13 mouse cellular contexts compared by ENCODE assay signal in the genomic region with DNA sequence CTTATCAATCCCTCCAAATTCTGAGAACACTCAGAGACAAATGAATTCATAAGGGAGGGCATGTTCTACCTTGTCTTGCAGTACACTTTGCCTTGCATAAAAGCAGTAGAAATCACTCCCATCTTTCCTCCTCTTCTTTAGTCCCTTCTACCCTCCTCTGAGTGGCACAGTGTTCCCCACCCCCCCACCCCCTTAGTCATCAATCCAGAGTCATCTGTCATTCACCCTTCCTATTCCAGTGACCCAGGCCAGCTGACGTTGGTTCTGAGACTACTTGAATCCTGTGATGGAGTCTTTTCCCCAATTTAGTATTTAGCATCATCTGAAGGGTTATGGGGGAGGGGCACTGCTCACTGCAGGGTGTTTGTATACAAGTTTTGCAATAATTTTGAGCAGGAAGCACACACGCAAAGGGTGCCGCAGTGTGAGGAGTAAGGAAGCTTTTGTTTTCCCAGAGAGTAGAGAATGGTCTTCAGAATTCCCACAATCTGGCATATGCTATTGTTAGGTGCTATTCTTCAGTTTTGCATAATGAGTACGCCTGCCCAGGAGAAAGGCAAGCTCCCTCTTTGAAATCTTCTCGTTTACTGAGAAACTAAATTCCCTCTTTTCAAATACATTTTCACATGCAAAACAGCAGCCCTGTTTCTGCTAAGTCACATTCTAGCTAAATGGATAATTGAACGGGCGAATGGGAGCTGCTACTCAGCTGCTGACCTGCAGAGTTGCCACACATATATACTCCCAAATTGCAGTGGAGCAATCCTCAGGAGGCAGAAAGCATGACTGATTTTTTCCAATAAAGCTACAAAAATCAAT.
DNase-seq lines count a peak whose midpoint lies in the region; ATAC-seq and TF ChIP-seq lines count a peak whose summit lies in the region.
"Had no signal": no experiment of that assay in that cellular context is flagged by ENCODE, and none has a peak within 500 bp of the region (broad histone marks: within the 10 kb centered on the region; RNA-seq: fewer than 3 reads in every experiment).

No protein-coding gene starts in this region.

- H3K36me3 ChIP-seq in forebrain, embryonic 16.5 days (ENCODE audit: control insufficient read depth, insufficient read depth): no peaks in the 10 kb centered on the region
- H3K36me3 ChIP-seq in midbrain, embryonic 10.5 days: no peaks in the 10 kb centered on the region
- H3K36me3 ChIP-seq in neural tube, embryonic 15.5 days: no peaks in the 10 kb centered on the region
- H3K36me3 ChIP-seq in limb, embryonic 10.5 days: no peaks in the 10 kb centered on the region
- H3K36me3 ChIP-seq: embryonic facial prominence, embryonic 12.5 days; lung, embryonic 15.5 days had no signal

- TF ChIP-seq CTCF in layer of hippocampus, adult 2 months (conservative IDR thresholded peaks at IDR 0.05): no peak

- no peaks in the 10 kb centered on the region for H3K9me3 ChIP-seq in forebrain, embryonic 16.5 days (ENCODE audit: control insufficient read depth, low read length)
- no peaks in the 10 kb centered on the region for H3K9me3 ChIP-seq in midbrain, embryonic 10.5 days (replicated peaks)
- H3K9me3 ChIP-seq in neural tube, embryonic 15.5 days (replicated peaks): no peaks in the 10 kb centered on the region
- no peaks in the 10 kb centered on the region for H3K9me3 ChIP-seq in limb, embryonic 10.5 days (replicated peaks)
- H3K9me3 ChIP-seq: embryonic facial prominence, embryonic 12.5 days; lung, embryonic 15.5 days had no signal

- ATAC-seq in forebrain, embryonic 16.5 days: peak; percentile 59
- ATAC-seq in neural tube, embryonic 15.5 days (ENCODE audit: low FRiP score): peak; percentile 30; the same call in 1 of the 2 replicates
- ATAC-seq: intestine, postnatal 0 days had no signal

- peak overlapping the region; percentile 92 for H3K27ac ChIP-seq in layer of hippocampus, adult 2 months
- peak overlapping the region; percentile 41; the same call in 1 of the 2 replicates for H3K27ac ChIP-seq in forebrain, embryonic 16.5 days (ENCODE audit: low read length)
- H3K27ac ChIP-seq in midbrain, embryonic 10.5 days (replicated peaks): peak overlapping the region; percentile 73
- H3K27ac ChIP-seq in neural tube, embryonic 15.5 days (replicated peaks): peak overlapping the region; percentile 68
- H3K27ac ChIP-seq in limb, embryonic 10.5 days: no peak overlapping the region
- H3K27ac ChIP-seq: embryonic facial prominence, embryonic 12.5 days; lung, embryonic 15.5 days had no signal

- 5% methylated on average over 7 of the region's 7 CpGs for WGBS in forebrain, embryonic 16.5 days
- 30% methylated on average over 7 of the region's 7 CpGs for WGBS in midbrain, embryonic 10.5 days
- 17% methylated on average over 7 of the region's 7 CpGs for WGBS in neural tube, embryonic 15.5 days
- 61% methylated on average over 7 of the region's 7 CpGs for WGBS in limb, embryonic 10.5 days

- H3K27me3 ChIP-seq in forebrain, embryonic 16.5 days (replicated peaks; ENCODE audit: control insufficient read depth, insufficient read depth, low read length): no peaks in the 10 kb centered on the region
- peaks cover 13% of the 10 kb centered on the region for H3K27me3 ChIP-seq in midbrain, embryonic 10.5 days (ENCODE audit: low read depth, poor library complexity, severe bottlenecking)
- no peaks in the 10 kb centered on the region for H3K27me3 ChIP-seq in neural tube, embryonic 15.5 days (replicated peaks)
- H3K27me3 ChIP-seq in limb, embryonic 10.5 days (ENCODE audit: low read depth, poor library complexity, severe bottlenecking): no peaks in the 10 kb centered on the region
- H3K27me3 ChIP-seq: embryonic facial prominence, embryonic 12.5 days; lung, embryonic 15.5 days had no signal

- H3K4me1 ChIP-seq in forebrain, embryonic 16.5 days (replicated peaks; ENCODE audit: control insufficient read depth, insufficient read depth, low read length): peaks cover 16% of the 10 kb centered on the region
- peaks cover 32% of the 10 kb centered on the region for H3K4me1 ChIP-seq in midbrain, embryonic 10.5 days
- H3K4me1 ChIP-seq in neural tube, embryonic 15.5 days: peaks cover 25% of the 10 kb centered on the region
- H3K4me1 ChIP-seq in limb, embryonic 10.5 days: no peaks in the 10 kb centered on the region
- H3K4me1 ChIP-seq: lung, embryonic 15.5 days had no signal

- H3K9ac ChIP-seq in forebrain, embryonic 16.5 days (replicated peaks; ENCODE audit: low read depth, low read length): no peak overlapping the region
- no peak overlapping the region for H3K9ac ChIP-seq in neural tube, embryonic 15.5 days (replicated peaks)
- H3K9ac ChIP-seq: embryonic facial prominence, embryonic 12.5 days; lung, embryonic 15.5 days had no signal

- H3K4me3 ChIP-seq in layer of hippocampus, adult 2 months: no peak overlapping the region
- H3K4me3 ChIP-seq in forebrain, embryonic 16.5 days (replicated peaks; ENCODE audit: low read length): no peak overlapping the region
- H3K4me3 ChIP-seq in midbrain, embryonic 10.5 days: 0 out of 2 replicates have a peak overlapping the region, but pooled peaks have one; percentile 2
- H3K4me3 ChIP-seq in neural tube, embryonic 15.5 days (replicated peaks): no peak overlapping the region
- no peak overlapping the region for H3K4me3 ChIP-seq in limb, embryonic 10.5 days
- H3K4me3 ChIP-seq: embryonic facial prominence, embryonic 12.5 days; lung, embryonic 15.5 days had no signal

- H3K4me2 ChIP-seq in forebrain, embryonic 16.5 days (ENCODE audit: low read length): peak overlapping the region; percentile 21
- no peak overlapping the region; the same call in 1 of the 2 replicates for H3K4me2 ChIP-seq in neural tube, embryonic 15.5 days
- H3K4me2 ChIP-seq: embryonic facial prominence, embryonic 12.5 days; lung, embryonic 15.5 days had no signal

- no peak for DNase-seq in layer of hippocampus, adult 2 months (ENCODE audit: low spot score in 2 of 2)
- DNase-seq in layer of hippocampus, adult 11-12 months (ENCODE audit: low spot score): no peak
- no peak for DNase-seq in midbrain, embryonic 10.5 days (ENCODE audit: low spot score)
- no peak for DNase-seq in limb, embryonic 10.5 days (ENCODE audit: low spot score)
- no peak for DNase-seq in retina, postnatal 1 day
- no peak for DNase-seq in lung, adult 18-20 months
- DNase-seq: adrenal gland, postnatal 10 days; cerebellum, postnatal 36 days had no signal
